Mouse (Mus musculus): ENCODE measurements around the gene Qrfp.

Qrfp gene

GRCm38 (mm10) chr2:31776479-31776878, 33.9 kb downstream of the Qrfp start:
- in situ Hi-C loops (cut with MboI) = loop anchor here (25.0 kb wide), 1 partner anchor 289 kb away; no protein-coding TSS in a partner anchor

GRCm38 (mm10) chr2:31770781-31771441, 39.5 kb downstream of the Qrfp start:
- in situ Hi-C loops (cut with MboI) = no loop called here

GRCm38 (mm10) chr2:31769631-31770111, 40.7 kb downstream of the Qrfp start:
- in situ Hi-C loops (cut with MboI) = no loop called here

GRCm38 (mm10) chr2:31769115-31769514, 41.3 kb downstream of the Qrfp start:
- in situ Hi-C loops (cut with MboI) = no loop called here

GRCm38 (mm10) chr2:31767815-31768214, 42.6 kb downstream of the Qrfp start:
- in situ Hi-C loops (cut with MboI) = no loop called here

GRCm38 (mm10) chr2:31767104-31767503, 43.3 kb downstream of the Qrfp start:
- in situ Hi-C loops (cut with MboI) = no loop called here

- in situ Hi-C loops (cut with MboI) = no loop called here
Measured at GRCm38 (mm10) chr2:31763271-31763670, 47.1 kb downstream of the Qrfp start.

GRCm38 (mm10) chr2:31762853-31763252, 47.5 kb downstream of the Qrfp start:
- in situ Hi-C loops (cut with MboI) = no loop called here

- in situ Hi-C loops (cut with MboI) = no loop called here
Measured at GRCm38 (mm10) chr2:31762155-31762554, 48.2 kb downstream of the Qrfp start.

- in situ Hi-C loops (cut with MboI) = no loop called here
Measured at GRCm38 (mm10) chr2:31761585-31761984, 48.8 kb downstream of the Qrfp start.

- in situ Hi-C loops (cut with MboI) = no loop called here
Measured at GRCm38 (mm10) chr2:31761115-31761531, 49.3 kb downstream of the Qrfp start.

GRCm38 (mm10) chr2:31760486-31760885, 49.9 kb downstream of the Qrfp start:
- in situ Hi-C loops (cut with MboI) = no loop called here

GRCm38 (mm10) chr2:31759751-31760460, 50.5 kb downstream of the Qrfp start:
- in situ Hi-C loops (cut with MboI) = no loop called here

GRCm38 (mm10) chr2:31758966-31759365, 51.4 kb downstream of the Qrfp start:
- in situ Hi-C loops (cut with MboI) = no loop called here

GRCm38 (mm10) chr2:31757472-31757871, 52.9 kb downstream of the Qrfp start:
- in situ Hi-C loops (cut with MboI) = no loop called here

Data from mature B cell (primary cell).